Mouse (Mus musculus): ENCODE measurements at regions not wholly inside any gene's neighbourhood (a gene's known extent, or its start where the extent isn't known, plus 50 kb on each side); places are given as distances from the start of the nearest gene placed in this dataset.

DNA sequence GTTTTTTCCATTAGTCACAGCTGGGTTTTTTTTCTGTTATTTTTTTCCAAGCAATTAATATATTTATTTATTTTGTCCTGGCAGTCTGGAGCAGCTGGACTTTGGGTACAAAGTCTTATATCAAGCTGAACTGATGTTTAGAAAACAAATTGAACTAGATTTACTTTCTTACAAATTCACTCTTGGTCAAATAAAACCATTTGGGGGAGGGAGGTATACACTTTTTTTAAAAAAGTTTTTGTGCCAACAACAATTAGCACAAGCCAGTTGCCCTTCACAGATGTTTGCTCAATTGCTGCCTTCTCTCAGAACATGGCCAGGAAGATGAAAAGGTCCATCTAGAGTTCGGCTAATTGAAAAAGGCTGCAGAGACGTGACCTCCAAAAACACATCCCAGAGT lies 123.1 kb upstream of the Car8 start:
- TF ChIP-seq EP300 (optimal IDR thresholded peaks at IDR 0.05), result no peak
- TF ChIP-seq CTCF (IDR thresholded peaks at IDR 0.05; ENCODE audit: low read depth), result no peak

Data from stomach, postnatal 0 days (tissue).